Mouse (Mus musculus) liver, adult 2 months (tissue): ENCODE measurements around the gene Arhgap32.
A peak's percentile ranks its signal among the peaks of the same experiment; 100 is the strongest.

Experiments
- CTCF ChIP-seq: fragments of 200-500 bp; IDR thresholded peaks from 2 replicates; pipeline ENCODE4 v1.5.1; 2011; ENCODE audit warnings: low read depth, low read length, control low read depth
- POLR2A ChIP-seq: fragments of 200-500 bp; IDR thresholded peaks from 2 replicates; pipeline ENCODE4 v1.6.1; 2011; ENCODE audit warnings: low read length, control low read depth; ENCODE audit not compliant: insufficient read depth; ENCODE audit errors: extremely low read depth

GRCm38 (mm10) chr9:32088882-32089281, 27.1 kb upstream of the Arhgap32 start:
- TF ChIP-seq CTCF (peak; percentile 8; the same call in 1 of the 2 replicates), POLR2A (no peak)
